Mouse (Mus musculus): ENCODE measurements around the gene Adrb1. TPM values are rescaled to one million over a fixed set of nuclear protein-coding genes. Genes with fewer than 3 reads are reported as not detected.

The Adrb1 gene
- polyA plus RNA-seq, 1 experiment from 2014 or later, result 1.3 TPM

DNA sequence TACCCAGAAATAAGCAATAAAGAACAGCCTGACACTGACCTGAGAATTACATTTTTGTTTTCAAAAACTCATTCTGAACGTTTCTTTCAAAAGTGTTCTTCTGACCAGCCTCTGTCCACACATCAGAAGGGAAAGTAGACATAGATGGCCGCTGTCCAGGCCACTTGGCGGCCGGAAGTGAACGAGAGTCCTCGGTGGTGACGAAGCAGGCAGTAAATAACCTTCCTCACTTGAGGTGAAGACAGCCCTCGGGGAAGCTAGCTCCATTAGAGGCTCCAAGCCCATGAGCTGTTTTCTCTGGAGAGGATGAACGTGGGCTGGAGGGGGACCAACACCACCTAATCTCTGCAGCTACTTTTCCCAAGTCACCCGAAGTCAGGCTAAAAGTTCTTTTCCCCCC lies 21.2 kb upstream of the Adrb1 start:
- no peak overlapping the region for H3K9ac ChIP-seq (ENCODE audit: low read depth, low read length)
- 87% methylated on average over 10 of the region's 10 CpGs for WGBS
- peaks cover 7% of the 10 kb centered on the region; the same call in 1 of the 2 replicates for H3K4me1 ChIP-seq (ENCODE audit: control insufficient read depth, insufficient read depth, low read length)
- no peak for ATAC-seq
- no peaks in the 10 kb centered on the region for H3K36me3 ChIP-seq (ENCODE audit: control insufficient read depth, insufficient read depth, low read length)
- H3K4me3 ChIP-seq (ENCODE audit: low read depth, low read length), result no peak overlapping the region
- no peak overlapping the region for H3K27ac ChIP-seq (ENCODE audit: low read length)
- no peaks in the 10 kb centered on the region for H3K27me3 ChIP-seq (ENCODE audit: control insufficient read depth, insufficient read depth, low read depth, low read length)
- no peaks in the 10 kb centered on the region for H3K9me3 ChIP-seq (replicated peaks; ENCODE audit: control insufficient read depth, low read length, poor library complexity, severe bottlenecking)
- no peak overlapping the region for H3K4me2 ChIP-seq (ENCODE audit: low read length)

DNA sequence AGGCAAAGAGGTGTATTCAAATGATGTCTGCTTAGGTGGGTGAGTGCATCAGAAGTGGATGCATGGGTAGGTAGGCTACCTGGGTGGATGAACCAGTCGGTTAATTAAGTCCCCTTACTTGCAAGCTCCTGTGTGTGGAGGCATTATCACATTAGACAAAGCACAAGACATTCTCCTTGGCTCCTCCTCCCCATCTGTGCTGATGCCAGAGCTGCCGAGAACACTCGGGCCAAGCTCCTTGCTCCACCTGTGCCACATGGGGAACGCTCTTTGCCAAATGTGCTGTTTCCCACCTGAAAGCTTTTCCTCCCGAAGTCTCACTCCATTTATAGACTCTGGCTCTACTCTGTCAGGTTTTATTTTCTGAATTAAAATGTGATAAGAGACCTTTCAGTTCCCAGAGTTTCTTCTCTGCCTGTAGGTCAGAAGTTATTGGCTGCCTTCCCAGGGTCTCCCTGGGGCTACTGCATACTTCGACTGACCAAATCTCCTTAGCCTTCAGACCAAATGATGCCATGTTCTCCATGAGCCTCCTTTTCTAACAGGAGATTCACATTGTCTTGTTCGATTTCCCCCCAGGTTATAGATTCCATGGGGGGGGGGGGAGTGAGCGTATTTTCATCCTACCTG lies 20.5 kb upstream of the Adrb1 start:
- Histone ChIP-seq H3K27ac (ENCODE audit: low read length) (no peak overlapping the region), H3K9me3 (replicated peaks; ENCODE audit: control insufficient read depth, low read length, poor library complexity, severe bottlenecking) (no peaks in the 10 kb centered on the region), H3K4me1 (ENCODE audit: control insufficient read depth, insufficient read depth, low read length) (peaks cover 7% of the 10 kb centered on the region; the same call in 1 of the 2 replicates), H3K4me3 (ENCODE audit: low read depth, low read length) (no peak overlapping the region), H3K9ac (ENCODE audit: low read depth, low read length) (no peak overlapping the region), H3K4me2 (ENCODE audit: low read length) (no peak overlapping the region), H3K27me3 (ENCODE audit: control insufficient read depth, insufficient read depth, low read depth, low read length) (no peaks in the 10 kb centered on the region), H3K36me3 (ENCODE audit: control insufficient read depth, insufficient read depth, low read length) (no peaks in the 10 kb centered on the region)
- WGBS, result 62% methylated on average over 8 of the region's 8 CpGs
- ATAC-seq, result no peak

DNA sequence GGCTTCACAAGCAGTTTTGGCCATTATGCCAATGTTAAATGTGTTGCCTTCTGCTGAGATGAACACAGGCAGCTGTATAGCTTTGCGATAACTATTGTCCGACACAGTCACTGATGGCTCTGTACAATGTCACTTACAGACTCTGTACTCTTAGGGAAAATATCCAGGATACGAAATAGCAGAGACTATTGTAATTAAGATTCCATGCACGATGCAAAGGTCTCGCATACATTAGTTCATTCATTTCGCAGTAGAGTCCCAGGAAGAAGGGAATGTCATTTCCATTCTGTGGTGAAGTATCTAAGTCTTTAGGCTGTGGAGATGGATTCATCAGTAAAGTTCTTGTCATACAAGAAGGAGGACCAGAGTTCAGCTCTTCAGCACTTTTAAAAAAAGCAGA lies 20.0 kb upstream of the Adrb1 start:
- Histone ChIP-seq H3K36me3 (ENCODE audit: control insufficient read depth, insufficient read depth, low read length) (no peaks in the 10 kb centered on the region), H3K4me3 (ENCODE audit: low read depth, low read length) (no peak overlapping the region), H3K27ac (ENCODE audit: low read length) (no peak overlapping the region), H3K9me3 (replicated peaks; ENCODE audit: control insufficient read depth, low read length, poor library complexity, severe bottlenecking) (no peaks in the 10 kb centered on the region), H3K27me3 (ENCODE audit: control insufficient read depth, insufficient read depth, low read depth, low read length) (no peaks in the 10 kb centered on the region), H3K9ac (ENCODE audit: low read depth, low read length) (no peak overlapping the region), H3K4me1 (ENCODE audit: control insufficient read depth, insufficient read depth, low read length) (peaks cover 7% of the 10 kb centered on the region; the same call in 1 of the 2 replicates), H3K4me2 (ENCODE audit: low read length) (no peak overlapping the region)
- 43% methylated on average over 6 of the region's 6 CpGs for WGBS
- ATAC-seq, result no peak; the same call in 1 of the 2 replicates

DNA sequence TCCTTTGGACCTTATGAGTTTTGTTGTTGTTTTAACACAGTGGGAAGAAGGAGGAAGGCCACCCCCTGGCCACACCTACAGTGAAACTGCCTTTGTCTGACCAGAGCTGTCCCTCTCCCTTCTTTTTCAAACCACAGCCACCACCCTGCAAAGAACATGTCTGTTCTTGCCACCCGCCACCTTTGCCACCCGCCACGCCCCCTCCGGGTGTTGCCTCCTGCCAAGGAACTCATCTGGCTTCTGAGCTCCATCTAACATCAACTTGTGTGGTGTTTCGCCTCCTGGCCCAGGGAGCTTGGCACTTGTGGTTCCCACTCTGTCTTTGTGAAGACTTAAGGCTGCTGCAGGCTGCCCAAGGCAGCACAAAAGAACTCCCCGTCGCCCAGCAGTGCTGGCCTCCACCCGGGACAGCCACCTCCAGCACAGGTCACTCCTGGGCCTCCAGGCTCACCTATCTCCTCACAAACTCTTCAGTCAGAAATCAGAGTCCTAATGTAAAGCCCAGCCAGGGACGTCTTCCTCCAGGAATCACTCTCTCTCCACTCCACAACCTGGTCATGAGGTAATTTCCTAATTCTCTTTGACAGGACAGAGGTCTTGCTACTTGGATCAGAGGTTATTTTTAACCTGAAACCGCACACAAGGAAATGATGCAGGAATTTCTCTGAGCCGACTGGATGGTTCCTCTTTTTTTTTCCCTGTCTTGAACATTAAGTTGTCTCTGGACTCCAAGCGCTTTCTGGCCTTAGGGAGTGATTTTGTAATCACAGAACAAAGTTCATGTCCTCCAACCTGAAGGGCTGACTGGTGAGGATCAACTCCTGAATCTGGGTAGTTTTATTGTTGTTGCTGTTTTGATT lies 18.5 kb upstream of the Adrb1 start:
- Histone ChIP-seq H3K9me3 (replicated peaks; ENCODE audit: control insufficient read depth, low read length, poor library complexity, severe bottlenecking) (no peaks in the 10 kb centered on the region), H3K4me3 (ENCODE audit: low read depth, low read length) (no peak overlapping the region), H3K27ac (ENCODE audit: low read length) (no peak overlapping the region), H3K36me3 (ENCODE audit: control insufficient read depth, insufficient read depth, low read length) (no peaks in the 10 kb centered on the region), H3K4me2 (ENCODE audit: low read length) (no peak overlapping the region), H3K27me3 (ENCODE audit: control insufficient read depth, insufficient read depth, low read depth, low read length) (no peaks in the 10 kb centered on the region), H3K9ac (ENCODE audit: low read depth, low read length) (no peak overlapping the region), H3K4me1 (ENCODE audit: control insufficient read depth, insufficient read depth, low read length) (peaks cover 7% of the 10 kb centered on the region; the same call in 1 of the 2 replicates)
- WGBS, result 72% methylated on average over 12 of the region's 12 CpGs
- ATAC-seq, result no peak

DNA sequence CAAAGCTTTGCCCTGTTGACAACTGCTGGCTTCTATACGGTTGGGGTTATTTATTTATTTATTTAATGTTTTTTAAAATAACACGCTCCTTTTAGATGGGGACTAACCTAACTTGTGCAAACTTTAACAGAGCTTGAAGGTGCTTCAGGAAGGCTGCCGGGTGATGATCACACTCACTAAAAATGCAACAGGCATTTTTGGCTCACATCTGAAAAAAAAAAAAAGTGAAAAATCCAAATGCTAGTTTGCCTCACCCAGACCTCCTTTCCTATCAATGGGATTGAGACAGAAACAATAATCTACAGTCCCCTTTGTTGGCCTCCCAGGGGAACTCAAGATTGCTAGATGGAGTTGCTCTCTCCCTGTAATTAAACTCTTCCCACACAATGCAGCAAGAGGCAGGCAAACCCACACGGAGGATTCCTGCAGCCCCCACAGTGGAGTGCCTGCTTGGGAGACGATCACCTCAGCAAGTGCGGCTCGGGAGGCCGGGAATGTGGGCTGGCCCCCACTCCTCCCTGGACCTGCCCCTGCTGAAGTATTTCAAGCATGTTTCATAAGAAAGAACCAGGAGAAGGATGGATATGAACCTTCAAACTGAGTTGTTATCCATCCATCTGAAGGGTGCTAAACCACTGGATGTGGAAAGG lies 16.8 kb upstream of the Adrb1 start:
- Histone ChIP-seq H3K4me2 (ENCODE audit: low read length) (no peak overlapping the region), H3K4me1 (ENCODE audit: control insufficient read depth, insufficient read depth, low read length) (peaks cover 7% of the 10 kb centered on the region; the same call in 1 of the 2 replicates), H3K36me3 (ENCODE audit: control insufficient read depth, insufficient read depth, low read length) (no peaks in the 10 kb centered on the region), H3K27me3 (ENCODE audit: control insufficient read depth, insufficient read depth, low read depth, low read length) (no peaks in the 10 kb centered on the region), H3K9me3 (replicated peaks; ENCODE audit: control insufficient read depth, low read length, poor library complexity, severe bottlenecking) (no peaks in the 10 kb centered on the region), H3K9ac (ENCODE audit: low read depth, low read length) (no peak overlapping the region), H3K4me3 (ENCODE audit: low read depth, low read length) (no peak overlapping the region), H3K27ac (ENCODE audit: low read length) (no peak overlapping the region)
- ATAC-seq, result no peak
- WGBS, result 35% methylated on average over 8 of the region's 8 CpGs

DNA sequence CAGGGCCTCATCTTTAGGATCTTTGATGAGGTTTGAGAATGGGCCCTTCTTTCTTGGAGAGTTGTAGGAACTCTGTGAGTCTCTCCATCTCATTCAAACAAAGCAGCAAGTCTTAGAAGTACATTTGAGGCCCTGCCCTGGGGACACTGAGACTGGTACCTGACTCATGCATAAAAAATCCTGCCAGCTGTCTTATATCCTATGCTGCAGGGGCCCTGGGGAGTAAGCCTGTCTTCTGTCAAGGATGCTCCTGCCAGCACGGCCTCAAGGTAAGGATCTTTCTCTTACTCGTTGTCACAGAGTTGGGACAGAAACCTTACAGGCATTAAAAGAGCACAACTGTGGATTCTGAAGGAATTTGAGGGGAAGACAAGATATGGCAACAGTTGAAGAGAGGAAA lies 13.2 kb upstream of the Adrb1 start:
- no peak overlapping the region for H3K4me2 ChIP-seq (ENCODE audit: low read length)
- H3K4me1 ChIP-seq (ENCODE audit: control insufficient read depth, insufficient read depth, low read length), result 0 out of 2 replicates have a peak, but pooled peaks cover 2% of the 10 kb centered on the region
- no peak overlapping the region for H3K27ac ChIP-seq (ENCODE audit: low read length)
- no peak for ATAC-seq
- H3K36me3 ChIP-seq (ENCODE audit: control insufficient read depth, insufficient read depth, low read length), result no peaks in the 10 kb centered on the region
- WGBS, result 79% methylated on average over 2 of the region's 2 CpGs
- no peak overlapping the region for H3K9ac ChIP-seq (ENCODE audit: low read depth, low read length)
- H3K27me3 ChIP-seq (ENCODE audit: control insufficient read depth, insufficient read depth, low read depth, low read length), result no peaks in the 10 kb centered on the region
- H3K9me3 ChIP-seq (replicated peaks; ENCODE audit: control insufficient read depth, low read length, poor library complexity, severe bottlenecking), result no peaks in the 10 kb centered on the region
- H3K4me3 ChIP-seq (ENCODE audit: low read depth, low read length), result no peak overlapping the region

DNA sequence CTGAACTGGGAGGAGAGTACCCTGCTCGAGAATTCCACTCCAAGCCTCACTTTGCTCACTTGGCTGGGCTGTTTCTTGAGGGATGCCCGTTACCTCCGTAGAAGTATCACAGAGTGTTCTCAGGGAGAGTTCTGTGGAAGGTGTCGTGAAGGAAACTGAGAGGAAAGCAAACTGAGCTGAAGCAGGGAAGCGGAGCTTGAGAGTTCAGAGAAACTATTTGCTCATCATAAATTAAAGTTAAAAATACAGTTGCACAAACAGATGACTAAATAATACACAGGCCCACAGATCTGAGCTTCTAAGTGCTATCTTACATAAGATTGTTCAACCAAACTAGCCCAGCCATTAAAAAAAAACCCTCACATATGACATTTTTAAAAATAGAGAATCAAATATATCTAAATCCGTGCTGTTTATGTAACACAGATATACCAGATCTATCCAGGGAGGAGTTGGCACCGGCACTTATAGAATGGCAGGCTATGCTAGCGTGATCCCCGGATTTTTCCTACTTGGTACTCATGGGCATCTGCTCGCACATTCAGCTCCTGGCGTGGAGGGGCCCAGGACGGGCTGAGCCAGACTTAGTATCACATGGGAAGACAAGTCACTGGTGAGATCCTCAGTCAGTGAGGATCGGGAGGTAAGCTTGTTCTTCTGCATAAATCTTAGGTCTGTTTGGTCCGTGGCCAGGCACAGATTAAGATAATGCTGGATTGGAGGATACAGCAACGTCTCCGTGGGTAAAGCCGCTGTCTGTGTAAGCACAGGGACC lies 11.7 kb upstream of the Adrb1 start:
- Histone ChIP-seq H3K36me3 (ENCODE audit: control insufficient read depth, insufficient read depth, low read length) (no peaks in the 10 kb centered on the region), H3K27me3 (ENCODE audit: control insufficient read depth, insufficient read depth, low read depth, low read length) (no peaks in the 10 kb centered on the region), H3K4me1 (ENCODE audit: control insufficient read depth, insufficient read depth, low read length) (no peaks in the 10 kb centered on the region), H3K4me3 (ENCODE audit: low read depth, low read length) (no peak overlapping the region), H3K9me3 (replicated peaks; ENCODE audit: control insufficient read depth, low read length, poor library complexity, severe bottlenecking) (no peaks in the 10 kb centered on the region), H3K9ac (ENCODE audit: low read depth, low read length) (no peak overlapping the region), H3K4me2 (ENCODE audit: low read length) (no peak overlapping the region), H3K27ac (ENCODE audit: low read length) (no peak overlapping the region)
- 78% methylated on average over 17 of the region's 17 CpGs for WGBS
- ATAC-seq, result no peak

DNA sequence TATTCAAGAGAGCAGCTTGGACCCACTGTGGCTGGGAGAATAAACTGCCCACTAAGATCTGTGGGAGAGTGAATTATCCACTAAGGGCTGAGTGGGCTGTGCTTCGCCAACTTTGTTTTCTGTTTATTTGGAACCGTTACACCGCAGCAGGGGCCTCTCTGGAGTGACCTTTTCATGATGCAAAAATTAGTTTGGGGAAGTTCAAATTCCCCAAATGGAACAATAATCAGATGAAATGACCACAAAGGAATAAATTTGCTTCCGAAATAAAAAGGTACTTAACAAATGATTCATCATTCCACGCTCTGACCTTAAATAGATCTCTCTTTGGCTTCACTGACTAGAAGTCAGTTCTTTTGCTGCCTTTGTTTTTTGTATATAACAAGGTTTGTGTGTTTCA lies 8.4 kb upstream of the Adrb1 start:
- Histone ChIP-seq H3K4me3 (ENCODE audit: low read depth, low read length) (no peak overlapping the region), H3K4me1 (ENCODE audit: control insufficient read depth, insufficient read depth, low read length) (no peaks in the 10 kb centered on the region), H3K36me3 (ENCODE audit: control insufficient read depth, insufficient read depth, low read length) (no peaks in the 10 kb centered on the region), H3K9me3 (replicated peaks; ENCODE audit: control insufficient read depth, low read length, poor library complexity, severe bottlenecking) (no peaks in the 10 kb centered on the region), H3K9ac (ENCODE audit: low read depth, low read length) (no peak overlapping the region), H3K4me2 (ENCODE audit: low read length) (no peak overlapping the region), H3K27me3 (ENCODE audit: control insufficient read depth, insufficient read depth, low read depth, low read length) (no peaks in the 10 kb centered on the region), H3K27ac (ENCODE audit: low read length) (no peak overlapping the region)
- ATAC-seq, result no peak
- WGBS, result 91% methylated on average over 5 of the region's 5 CpGs

All from midbrain, embryonic 16.5 days (tissue).